Mouse (Mus musculus) embryonic facial prominence, embryonic 14.5 days (tissue): ENCODE results near the gene Fbxo28. TPM values are rescaled to one million over a fixed set of nuclear protein-coding genes. Genes with fewer than 3 reads are reported as not detected.

Experiments
- ATAC-seq: fragments of 200-750 bp; cut with Nextera tagmentation; 2 replicates; pipeline ENCODE4 v1.8.0; 2017; ENCODE audit warnings: low read depth, moderate number of reproducible peaks, moderate TSS enrichment
- DNase-seq: peaks from one replicate; pipeline ENCODE4 v3.0.0-alpha.2; 2015; ENCODE audit warnings: low spot score
- H3K27ac ChIP-seq: fragments of 300-500 bp; sonication (generic); replicated peaks from 2 replicates; pipeline ENCODE4 v1.5.1; 2014; ENCODE audit warnings: low read depth, mild to moderate bottlenecking, low read length, moderate library complexity
- H3K27me3 ChIP-seq: fragments of 300-500 bp; sonication (generic); replicated peaks from 2 replicates; pipeline ENCODE4 v1.6.1; 2014; ENCODE audit warnings: low read length; ENCODE audit not compliant: control insufficient read depth, insufficient read depth
- H3K36me3 ChIP-seq: fragments of 300-500 bp; sonication (generic); 2 replicates; pipeline ENCODE4 v1.6.1; 2014; ENCODE audit warnings: low read length, mixed read lengths; ENCODE audit not compliant: control insufficient read depth, insufficient read depth
- H3K4me1 ChIP-seq: fragments of 300-500 bp; sonication (generic); 2 replicates; pipeline ENCODE4 v1.6.1; 2014; ENCODE audit warnings: antibody characterized with exemption, low read length; ENCODE audit not compliant: control insufficient read depth, insufficient read depth
- H3K4me2 ChIP-seq: fragments of 300-500 bp; sonication (generic); 2 replicates; pipeline ENCODE4 v1.6.1; 2014; ENCODE audit warnings: low read depth, mild to moderate bottlenecking, low read length, moderate library complexity, mixed read lengths
- H3K4me3 ChIP-seq: fragments of 300-500 bp; sonication (generic); 2 replicates; pipeline ENCODE4 v1.5.1; 2014; ENCODE audit warnings: low read depth, mild to moderate bottlenecking, low read length
- H3K9ac ChIP-seq: fragments of 300-500 bp; sonication (generic); 2 replicates; pipeline ENCODE4 v1.6.1; 2014; ENCODE audit warnings: low read depth, mild to moderate bottlenecking, low read length, moderate library complexity, mixed read lengths
- H3K9me3 ChIP-seq: fragments of 300-500 bp; sonication (generic); 2 replicates; pipeline ENCODE4 v1.6.1; 2016; ENCODE audit warnings: low read length; ENCODE audit not compliant: control insufficient read depth
- WGBS: fragments of 180-500 bp; shearing (Covaris S2); extraction: QIAGEN DNeasy Blood & Tissue Kit; methylation state at CpG from one replicate; pipeline ENCODE4 v1.1.7; 2014; 5-methylcytosine and 5-hydroxymethylcytosine counted together
- polyA plus RNA-seq: library from polyadenylated mRNA; unstranded; fragments of >200 nt; fragmentation: Nextera tagmentation; extraction: Ambion mirVana; gene quantifications from 2 replicates; pipeline ENCODE4 v1.2.1, GENCODE M21; 2014

Gene Fbxo28
- polyA plus RNA-seq, 1 experiment from 2014 or later, result 25.4 TPM

GRCm38 (mm10) chr1:182310316-182310715 is 31.1 kb downstream of the Fbxo28 start:
- Histone ChIP-seq H3K9ac (no peak overlapping the region), H3K9me3 (0 out of 2 replicates have a peak, but pooled peaks cover 5% of the 10 kb centered on the region), H3K4me1 (no peaks in the 10 kb centered on the region), H3K27me3 (no peaks in the 10 kb centered on the region), H3K4me2 (no peak overlapping the region), H3K27ac (no peak overlapping the region), H3K4me3 (no peak overlapping the region), H3K36me3 (peaks cover 18% of the 10 kb centered on the region)
- DNase-seq, result no peak
- no peak for ATAC-seq
- WGBS, result 87% methylated on average over 2 of the region's 2 CpGs

GRCm38 (mm10) chr1:182309403-182309802 is 32.0 kb downstream of the Fbxo28 start:
- no peaks in the 10 kb centered on the region for H3K27me3 ChIP-seq
- DNase-seq (no peak), ATAC-seq (no peak)
- H3K9me3 ChIP-seq, result 0 out of 2 replicates have a peak, but pooled peaks cover 5% of the 10 kb centered on the region
- WGBS, result 77% methylated on average over 5 of the region's 5 CpGs
- no peak overlapping the region for H3K4me2 ChIP-seq
- H3K27ac ChIP-seq, result no peak overlapping the region
- H3K9ac ChIP-seq, result no peak overlapping the region
- H3K4me1 ChIP-seq, result no peaks in the 10 kb centered on the region
- no peak overlapping the region for H3K4me3 ChIP-seq
- peaks cover 8% of the 10 kb centered on the region for H3K36me3 ChIP-seq

- no peak for DNase-seq
- H3K36me3 ChIP-seq, result no peaks in the 10 kb centered on the region
- WGBS, result 88% methylated on average over 5 of the region's 5 CpGs
- no peaks in the 10 kb centered on the region for H3K4me1 ChIP-seq
- H3K9ac ChIP-seq, result no peak overlapping the region
- H3K27ac ChIP-seq, result no peak overlapping the region
- H3K9me3 ChIP-seq, result no peaks in the 10 kb centered on the region
- ATAC-seq, result no peak
- H3K27me3 ChIP-seq, result no peaks in the 10 kb centered on the region
- no peak overlapping the region for H3K4me3 ChIP-seq
- H3K4me2 ChIP-seq, result no peak overlapping the region
These were observed 38.5 kb downstream of the Fbxo28 start for GRCm38 (mm10) chr1:182302916-182303315.

- Histone ChIP-seq H3K4me1 (no peaks in the 10 kb centered on the region), H3K9ac (no peak overlapping the region), H3K4me2 (no peak overlapping the region), H3K27ac (no peak overlapping the region), H3K36me3 (no peaks in the 10 kb centered on the region), H3K4me3 (no peak overlapping the region), H3K9me3 (no peaks in the 10 kb centered on the region), H3K27me3 (no peaks in the 10 kb centered on the region)
- 77% methylated on average over 6 of the region's 6 CpGs for WGBS
- no peak for ATAC-seq
- peak; percentile 22 for DNase-seq
These were observed 39.1 kb downstream of the Fbxo28 start for GRCm38 (mm10) chr1:182302176-182302870.

- H3K4me2 ChIP-seq, result no peak overlapping the region
- H3K4me1 ChIP-seq, result no peaks in the 10 kb centered on the region
- ATAC-seq (no peak), DNase-seq (no peak)
- H3K4me3 ChIP-seq, result no peak overlapping the region
- no peak overlapping the region for H3K9ac ChIP-seq
- H3K27ac ChIP-seq, result no peak overlapping the region
- WGBS, result 93% methylated on average over 5 of the region's 5 CpGs
- no peaks in the 10 kb centered on the region for H3K27me3 ChIP-seq
- no peaks in the 10 kb centered on the region for H3K36me3 ChIP-seq
- H3K9me3 ChIP-seq, result 0 out of 2 replicates have a peak, but pooled peaks cover 6% of the 10 kb centered on the region
These were observed 43.6 kb downstream of the Fbxo28 start for GRCm38 (mm10) chr1:182297821-182298220.

GRCm38 (mm10) chr1:182297246-182297645 is 44.2 kb downstream of the Fbxo28 start:
- H3K36me3 ChIP-seq, result no peaks in the 10 kb centered on the region
- H3K9ac ChIP-seq, result no peak overlapping the region
- DNase-seq (no peak), ATAC-seq (no peak)
- no peaks in the 10 kb centered on the region for H3K4me1 ChIP-seq
- H3K27ac ChIP-seq, result no peak overlapping the region
- H3K27me3 ChIP-seq, result no peaks in the 10 kb centered on the region
- 77% methylated on average over 3 of the region's 3 CpGs for WGBS
- H3K4me3 ChIP-seq, result no peak overlapping the region
- no peak overlapping the region for H3K4me2 ChIP-seq
- 0 out of 2 replicates have a peak, but pooled peaks cover 6% of the 10 kb centered on the region for H3K9me3 ChIP-seq

GRCm38 (mm10) chr1:182296816-182297215 is 44.6 kb downstream of the Fbxo28 start:
- H3K4me1 ChIP-seq, result no peaks in the 10 kb centered on the region
- H3K9ac ChIP-seq, result no peak overlapping the region
- H3K9me3 ChIP-seq, result 0 out of 2 replicates have a peak, but pooled peaks cover 6% of the 10 kb centered on the region
- H3K36me3 ChIP-seq, result no peaks in the 10 kb centered on the region
- DNase-seq (no peak), ATAC-seq (no peak)
- H3K4me2 ChIP-seq, result no peak overlapping the region
- H3K27ac ChIP-seq, result no peak overlapping the region
- H3K27me3 ChIP-seq, result no peaks in the 10 kb centered on the region
- 81% methylated on average over 6 of the region's 6 CpGs for WGBS
- no peak overlapping the region for H3K4me3 ChIP-seq

GRCm38 (mm10) chr1:182296141-182296540 is 45.3 kb downstream of the Fbxo28 start:
- Histone ChIP-seq H3K27me3 (no peaks in the 10 kb centered on the region), H3K9me3 (0 out of 2 replicates have a peak, but pooled peaks cover 6% of the 10 kb centered on the region), H3K9ac (no peak overlapping the region), H3K4me3 (no peak overlapping the region), H3K27ac (no peak overlapping the region), H3K4me1 (no peaks in the 10 kb centered on the region), H3K4me2 (no peak overlapping the region), H3K36me3 (no peaks in the 10 kb centered on the region)
- DNase-seq (no peak), ATAC-seq (no peak)
- WGBS, result 85% methylated on average over 6 of the region's 6 CpGs

GRCm38 (mm10) chr1:182292291-182292690 is 49.1 kb downstream of the Fbxo28 start:
- Histone ChIP-seq H3K9me3 (0 out of 2 replicates have a peak, but pooled peaks cover 6% of the 10 kb centered on the region), H3K27me3 (no peaks in the 10 kb centered on the region), H3K36me3 (no peaks in the 10 kb centered on the region), H3K4me2 (no peak overlapping the region), H3K4me1 (no peaks in the 10 kb centered on the region), H3K27ac (no peak overlapping the region), H3K9ac (no peak overlapping the region), H3K4me3 (no peak overlapping the region)
- 54% methylated on average over 4 of the region's 4 CpGs for WGBS
- DNase-seq (no peak), ATAC-seq (no peak)
